Mouse (Mus musculus) kidney, embryonic 14.5 days (tissue): ENCODE results near the gene Syn3. TPM values are rescaled to one million over a fixed set of nuclear protein-coding genes. Genes with fewer than 3 reads are reported as not detected.
"Not testable (repeated sequence)": the region's sequence is repeated elsewhere in the genome, so short reads cannot be mapped to it uniquely, and the experiment has no call there.

Experiments used
- ATAC-seq: fragments of 200-750 bp; cut with Nextera tagmentation; 2 replicates; pipeline ENCODE4 v1.8.0; 2017; ENCODE audit warnings: moderate number of reproducible peaks, mild to moderate bottlenecking, moderate TSS enrichment, moderate library complexity; ENCODE audit not compliant: low FRiP score, low TSS enrichment
- H3K27ac ChIP-seq: fragments of 300-500 bp; sonication (generic); 2 replicates; pipeline ENCODE4 v1.5.1; 2014; ENCODE audit warnings: low read depth, mild to moderate bottlenecking, low read length, moderate library complexity, mixed read lengths
- H3K27me3 ChIP-seq: fragments of 300-500 bp; sonication (generic); 2 replicates; pipeline ENCODE4 v1.6.1; 2014; ENCODE audit warnings: mild to moderate bottlenecking, low read length; ENCODE audit not compliant: control insufficient read depth, insufficient read depth
- H3K36me3 ChIP-seq: fragments of 300-500 bp; sonication (generic); 2 replicates; pipeline ENCODE4 v1.6.1; 2014; ENCODE audit warnings: low read length, mixed read lengths; ENCODE audit not compliant: control insufficient read depth, insufficient read depth
- H3K4me1 ChIP-seq: fragments of 300-500 bp; sonication (generic); 2 replicates; pipeline ENCODE4 v1.6.1; 2014; ENCODE audit warnings: low read length, mixed read lengths; ENCODE audit not compliant: control insufficient read depth, insufficient read depth
- H3K4me2 ChIP-seq: fragments of 300-500 bp; sonication (generic); replicated peaks from 2 replicates; pipeline ENCODE4 v1.6.1; 2014; ENCODE audit warnings: low read depth, mild to moderate bottlenecking, low read length
- H3K4me3 ChIP-seq: fragments of 300-500 bp; sonication (generic); 2 replicates; pipeline ENCODE4 v1.5.1; 2014; ENCODE audit warnings: mild to moderate bottlenecking, low read length
- H3K9ac ChIP-seq: fragments of 300-500 bp; sonication (generic); 2 replicates; pipeline ENCODE4 v1.6.1; 2014; ENCODE audit warnings: low read depth, mild to moderate bottlenecking, low read length, moderate library complexity
- H3K9me3 ChIP-seq: fragments of 300-500 bp; sonication (generic); 2 replicates; pipeline ENCODE4 v1.6.1; 2016; ENCODE audit warnings: low read length; ENCODE audit not compliant: control insufficient read depth
- WGBS: fragments of 180-500 bp; shearing (Covaris S2); extraction: QIAGEN DNeasy Blood & Tissue Kit; methylation state at CpG from one replicate; pipeline ENCODE4 v1.1.7; 2014; 5-methylcytosine and 5-hydroxymethylcytosine counted together
- polyA plus RNA-seq: library from polyadenylated mRNA; unstranded; fragments of >200 nt; fragmentation: Nextera tagmentation; extraction: Ambion mirVana; gene quantifications from 2 replicates; pipeline ENCODE4 v1.2.1, GENCODE M21; 2014

Syn3 gene
- polyA plus RNA-seq, 1 experiment from 2014 or later: 8.4 TPM

DNA sequence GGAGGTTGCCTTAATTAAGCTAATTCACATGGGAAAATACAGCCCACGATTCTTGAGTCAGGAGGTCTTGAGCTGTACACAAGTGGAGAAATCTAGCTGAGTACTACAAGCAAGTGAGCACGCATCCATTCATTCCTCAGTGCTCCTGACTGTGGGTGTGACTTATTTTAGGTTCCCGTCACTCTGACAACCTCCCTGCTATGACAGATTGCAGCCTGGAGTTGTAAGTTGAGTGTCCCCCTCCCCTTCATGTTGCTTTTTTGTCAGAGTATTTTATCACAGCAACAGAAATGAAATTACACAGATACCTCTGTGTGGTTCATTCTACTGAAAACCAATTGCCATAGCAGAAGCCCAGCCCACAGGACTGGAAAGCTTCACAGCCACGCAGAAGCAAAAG, 112.5 kb downstream of the Syn3 start:
- ATAC-seq: no peak
- Histone ChIP-seq H3K4me2 (no peak overlapping the region), H3K36me3 (no peaks in the 10 kb centered on the region), H3K27me3 (no peaks in the 10 kb centered on the region), H3K4me1 (peaks cover 9% of the 10 kb centered on the region; the same call in 1 of the 2 replicates), H3K4me3 (no peak overlapping the region), H3K9me3 (no peaks in the 10 kb centered on the region), H3K9ac (no peak overlapping the region), H3K27ac (no peak overlapping the region)
- WGBS: 72% methylated on average over 4 of the region's 4 CpGs

DNA sequence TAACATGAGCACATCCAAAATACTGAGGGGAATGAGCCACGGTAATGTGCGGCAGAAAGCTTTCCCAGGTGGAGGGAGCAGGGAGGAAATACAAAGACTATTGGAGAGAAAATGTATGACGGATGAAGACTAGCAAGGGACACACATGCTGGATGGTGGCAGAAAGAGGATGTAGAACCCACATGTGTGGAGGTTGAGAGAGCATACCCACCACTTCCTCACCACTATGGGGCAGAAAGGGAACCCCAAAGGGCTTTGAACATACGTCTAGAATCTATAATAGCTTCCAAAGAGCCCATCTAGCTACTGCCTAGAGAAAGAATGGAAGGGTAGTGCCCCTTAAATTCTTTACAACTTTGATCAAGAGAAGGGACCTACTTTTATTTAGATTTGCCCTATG, 113.0 kb downstream of the Syn3 start:
- ATAC-seq: no peak
- no peaks in the 10 kb centered on the region for H3K36me3 ChIP-seq
- no peaks in the 10 kb centered on the region for H3K27me3 ChIP-seq
- H3K4me3 ChIP-seq: no peak overlapping the region
- peaks cover 9% of the 10 kb centered on the region; the same call in 1 of the 2 replicates for H3K4me1 ChIP-seq
- 59% methylated on average over 4 of the region's 4 CpGs for WGBS
- no peak overlapping the region for H3K27ac ChIP-seq
- H3K9ac ChIP-seq: no peak overlapping the region
- H3K4me2 ChIP-seq: no peak overlapping the region
- no peaks in the 10 kb centered on the region for H3K9me3 ChIP-seq

DNA sequence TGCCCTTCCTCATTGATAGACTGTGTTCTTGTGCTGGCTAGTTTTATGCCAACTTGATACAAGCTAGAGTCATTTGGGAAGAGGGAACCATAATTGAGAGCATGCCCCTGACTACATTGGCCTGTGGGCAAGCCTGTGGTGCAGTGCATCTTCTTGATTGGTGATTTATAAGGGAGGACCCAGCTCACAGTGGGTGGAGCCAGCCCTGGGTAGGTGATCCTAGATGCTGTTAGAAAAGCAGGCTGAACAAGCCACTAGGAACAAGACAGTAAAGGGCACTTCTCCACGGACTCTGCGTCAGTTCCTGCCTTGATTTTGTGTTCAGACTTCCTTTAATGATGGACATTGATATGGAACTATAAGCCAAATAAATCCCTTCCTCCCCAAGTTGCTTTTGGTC, 114.0 kb downstream of the Syn3 start:
- ATAC-seq: no peak
- no peak overlapping the region for H3K4me3 ChIP-seq

DNA sequence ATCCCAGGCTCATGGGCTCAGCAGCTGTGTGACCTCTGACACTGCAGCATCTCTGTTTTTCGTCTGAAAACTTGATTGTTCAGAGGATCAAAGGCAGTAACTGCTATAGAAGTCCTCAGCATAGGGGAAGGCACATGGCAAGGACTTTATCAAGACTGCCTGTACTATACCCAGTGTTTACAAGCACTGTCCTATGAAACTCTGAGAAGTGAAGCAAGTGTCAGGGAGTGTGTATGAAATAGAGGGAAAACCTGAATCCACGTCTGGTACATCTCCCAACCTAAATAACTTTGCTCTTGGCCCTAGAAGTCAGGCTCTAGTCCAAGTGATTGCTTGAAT, 116.8 kb downstream of the Syn3 start:
- H3K4me1 ChIP-seq: no peaks in the 10 kb centered on the region
- 44% methylated on average over 2 of the region's 2 CpGs for WGBS
- H3K9me3 ChIP-seq: no peaks in the 10 kb centered on the region
- no peak overlapping the region for H3K9ac ChIP-seq
- H3K27ac ChIP-seq: no peak overlapping the region
- ATAC-seq: no peak
- no peaks in the 10 kb centered on the region for H3K36me3 ChIP-seq
- H3K27me3 ChIP-seq: no peaks in the 10 kb centered on the region
- no peak overlapping the region for H3K4me3 ChIP-seq
- H3K4me2 ChIP-seq: no peak overlapping the region

More for the DNA sequence above, 114.0 kb downstream of the Syn3 start:
- no peaks in the 10 kb centered on the region for H3K9me3 ChIP-seq
- H3K27ac ChIP-seq: no peak overlapping the region
- no peaks in the 10 kb centered on the region for H3K36me3 ChIP-seq
- no peaks in the 10 kb centered on the region for H3K27me3 ChIP-seq
- no peak overlapping the region for H3K9ac ChIP-seq
- H3K4me1 ChIP-seq: peaks cover 9% of the 10 kb centered on the region; the same call in 1 of the 2 replicates
- H3K4me2 ChIP-seq: no peak overlapping the region
- WGBS: 86% methylated on average over 2 of the region's 2 CpGs

DNA sequence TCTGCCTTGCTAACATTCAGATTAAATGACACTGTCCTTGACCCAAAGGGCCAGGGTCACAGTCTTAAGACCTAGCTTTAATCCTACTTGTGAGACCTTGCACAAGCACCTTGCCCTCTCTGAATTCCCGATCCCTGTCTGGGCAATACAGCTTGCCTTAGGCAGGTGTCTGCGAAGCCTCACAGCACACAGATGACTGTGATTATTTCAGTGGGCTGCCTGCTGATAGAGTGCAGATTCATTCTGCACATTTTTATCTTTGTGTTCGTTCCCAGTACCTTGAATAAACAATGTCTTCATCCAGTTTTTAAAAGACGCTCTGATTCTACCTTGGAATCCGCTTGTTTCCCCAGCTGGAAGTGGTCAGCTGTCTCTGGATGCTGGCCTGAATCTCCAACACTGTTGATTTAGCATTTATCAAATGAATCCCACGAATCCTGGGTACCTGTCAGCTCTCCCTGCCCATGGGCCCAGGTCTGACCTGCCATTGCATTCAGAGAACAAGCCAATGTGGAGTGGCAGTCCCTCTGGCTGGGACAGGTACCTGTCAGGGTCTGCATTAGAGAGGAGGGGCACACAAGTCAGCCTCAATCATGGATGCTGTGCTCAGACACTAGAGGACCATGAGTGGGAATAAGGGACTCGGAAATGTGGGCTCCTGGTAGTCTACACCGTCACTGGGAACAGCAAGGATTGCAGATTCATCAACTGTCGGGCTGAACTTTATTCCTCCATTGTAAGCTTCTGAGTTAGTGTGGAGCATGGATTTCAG, 117.4 kb downstream of the Syn3 start:
- Histone ChIP-seq H3K27ac (no peak overlapping the region), H3K4me3 (no peak overlapping the region), H3K27me3 (no peaks in the 10 kb centered on the region), H3K4me1 (no peaks in the 10 kb centered on the region), H3K36me3 (no peaks in the 10 kb centered on the region), H3K9ac (no peak overlapping the region), H3K9me3 (no peaks in the 10 kb centered on the region), H3K4me2 (no peak overlapping the region)
- 66% methylated on average over 9 of the region's 9 CpGs for WGBS
- no peak for ATAC-seq

DNA sequence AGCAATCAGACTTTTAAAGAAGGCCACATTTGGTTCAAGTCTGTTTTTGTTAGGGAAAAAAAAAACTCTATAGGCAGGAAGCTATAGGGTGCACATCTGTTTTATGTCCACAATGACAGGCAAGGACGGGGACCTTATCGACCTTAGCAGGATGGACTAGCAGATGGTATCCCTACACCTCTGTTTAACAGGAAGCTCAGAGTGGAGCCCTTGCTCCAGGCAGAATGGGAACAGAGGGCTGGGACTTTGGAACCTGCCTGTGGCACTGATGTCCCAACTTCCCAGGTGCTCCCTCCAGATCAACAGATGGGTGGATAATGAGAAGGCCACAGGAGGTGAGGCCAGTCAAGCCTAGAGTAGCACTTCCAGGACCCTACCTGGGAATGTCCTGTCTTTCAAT, 118.1 kb downstream of the Syn3 start:
- no peak overlapping the region for H3K4me2 ChIP-seq
- H3K4me3 ChIP-seq: no peak overlapping the region
- WGBS: 41% methylated on average over 2 of the region's 2 CpGs
- H3K36me3 ChIP-seq: no peaks in the 10 kb centered on the region
- ATAC-seq: no peak
- H3K27me3 ChIP-seq: no peaks in the 10 kb centered on the region
- no peak overlapping the region for H3K9ac ChIP-seq
- H3K4me1 ChIP-seq: no peaks in the 10 kb centered on the region
- H3K27ac ChIP-seq: no peak overlapping the region
- H3K9me3 ChIP-seq: no peaks in the 10 kb centered on the region

DNA sequence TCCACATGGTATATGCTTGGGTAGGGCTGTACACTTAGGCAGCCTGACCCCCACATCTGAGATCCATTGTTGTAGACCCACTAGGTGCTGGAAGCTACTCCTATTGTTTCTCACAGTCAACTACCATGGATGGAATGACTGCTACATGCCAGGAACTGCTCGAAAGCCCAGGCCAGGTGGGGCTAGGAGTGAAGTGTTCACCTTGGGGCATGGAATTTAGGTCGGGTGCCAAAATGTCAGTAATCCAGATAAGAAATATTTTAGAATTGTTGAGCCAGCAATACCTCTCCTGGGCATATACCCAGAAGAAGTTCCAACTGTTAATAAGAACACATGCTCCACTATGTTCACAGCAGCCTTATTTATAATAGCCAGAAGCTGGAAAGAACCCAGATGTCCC, 119.9 kb downstream of the Syn3 start:
- H3K9ac ChIP-seq, H3K27me3 ChIP-seq, ATAC-seq, H3K9me3 ChIP-seq, H3K27ac ChIP-seq, H3K4me2 ChIP-seq, H3K4me3 ChIP-seq, H3K4me1 ChIP-seq, H3K36me3 ChIP-seq: not testable (repeated sequence)
- 82% methylated on average over 2 of the region's 2 CpGs for WGBS

DNA sequence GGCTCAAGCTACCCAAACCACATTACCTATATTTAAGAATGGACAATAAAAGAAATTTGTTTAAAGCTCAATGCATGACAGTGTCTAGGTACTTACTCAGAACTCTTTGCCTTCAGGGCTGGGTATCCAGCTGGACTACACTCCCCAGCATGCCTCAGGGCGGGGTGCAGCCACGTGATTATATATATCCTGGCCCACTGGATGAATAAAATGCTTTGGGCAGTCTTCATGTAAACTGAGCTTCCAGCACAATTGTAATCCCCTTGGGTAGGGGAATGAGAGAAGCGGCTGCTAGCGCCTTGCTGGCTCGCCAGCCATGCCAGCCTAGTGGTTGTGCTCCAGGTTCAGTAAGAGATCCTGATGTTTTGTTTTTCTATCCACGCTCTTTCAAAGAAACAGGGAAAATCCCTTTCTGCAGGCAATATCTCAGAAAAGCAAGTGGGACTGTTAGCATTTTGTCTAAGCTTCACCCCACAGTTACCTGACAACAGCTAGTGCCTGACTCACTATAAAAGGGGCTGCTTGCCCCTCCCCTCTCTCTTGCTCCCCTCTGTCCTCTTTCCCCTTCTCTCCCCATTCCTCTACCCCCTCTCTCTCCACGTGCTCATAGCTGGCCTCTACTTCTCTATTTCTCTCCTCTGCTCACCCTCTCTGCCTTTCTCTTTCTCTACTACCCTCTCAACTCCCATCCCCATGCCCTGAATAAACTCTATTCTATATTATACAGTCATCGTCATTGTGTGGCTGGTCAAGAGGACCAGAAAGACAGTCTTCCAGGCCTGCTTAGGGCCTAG, 122.1 kb downstream of the Syn3 start:
- 77% methylated on average over 8 of the region's 8 CpGs for WGBS
- H3K4me2 ChIP-seq: no peak overlapping the region

DNA sequence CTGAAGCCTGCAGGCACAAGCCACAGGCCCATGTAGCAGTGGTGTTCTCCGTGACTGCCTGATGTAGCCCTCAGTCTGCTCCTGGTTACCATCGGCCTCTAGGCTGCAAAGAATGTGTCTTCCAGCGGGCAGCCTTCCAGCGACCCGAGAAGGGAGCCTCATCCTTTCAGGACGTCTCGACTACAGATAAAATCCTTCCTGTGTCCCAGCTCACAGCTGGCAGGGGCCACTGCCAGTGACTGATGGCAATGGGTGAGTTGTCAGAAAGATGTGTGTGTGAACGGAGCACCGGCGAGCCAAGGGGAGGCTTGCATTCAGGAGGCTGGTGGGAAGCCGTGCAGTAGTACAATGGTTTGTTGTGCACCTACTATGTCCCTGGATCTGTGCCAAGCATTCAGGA, 122.8 kb downstream of the Syn3 start:
- H3K27ac ChIP-seq: no peak overlapping the region
- H3K4me2 ChIP-seq: no peak overlapping the region
- no peaks in the 10 kb centered on the region for H3K4me1 ChIP-seq
- WGBS: 68% methylated on average over 11 of the region's 11 CpGs
- no peak overlapping the region for H3K9ac ChIP-seq
- no peaks in the 10 kb centered on the region for H3K36me3 ChIP-seq
- H3K9me3 ChIP-seq: no peaks in the 10 kb centered on the region
- ATAC-seq: no peak
- no peaks in the 10 kb centered on the region for H3K27me3 ChIP-seq
- H3K4me3 ChIP-seq: no peak overlapping the region

More for the DNA sequence above, 122.1 kb downstream of the Syn3 start:
- no peak for ATAC-seq
- no peak overlapping the region for H3K4me3 ChIP-seq
- no peak overlapping the region for H3K27ac ChIP-seq
- no peaks in the 10 kb centered on the region for H3K27me3 ChIP-seq
- no peak overlapping the region for H3K9ac ChIP-seq
- H3K4me1 ChIP-seq: no peaks in the 10 kb centered on the region
- no peaks in the 10 kb centered on the region for H3K36me3 ChIP-seq
- no peaks in the 10 kb centered on the region for H3K9me3 ChIP-seq
